Mouse (Mus musculus) left cerebral cortex, postnatal 25 days (tissue): Measurements from ENCODE around the gene Itpr2. TPM values are rescaled to one million over a fixed set of nuclear protein-coding genes. Genes with fewer than 3 reads are reported as not detected.

Experiments
- DNase-seq, 2 experiments: peaks; one replicate each; pipeline ENCODE4 v3.0.0; 2022; ENCODE audit warnings: low spot score in 2 of 2, mixed read lengths in 1 of 2
- intact Hi-C: fragments of 180-260 bp; cut with DNase I; formaldehyde crosslinking; loops from one replicate; pipeline ENCODE4 v1.15.1; 2025
- total RNA-seq, 2 experiments: library from RNA; stranded (reverse); gene quantifications; 2 replicates each; pipeline ENCODE4 v1.2.3; 2021

Itpr2 gene
- 10 to 100 TPM; 12.0 to 16.1 TPM for total RNA-seq

GRCm38 (mm10) chr6:146501866-146502804 lies at the start of gene Itpr2:
Itpr2 (minus strand) TSS chr6:146502223.
- peak; percentile 63 to 64 for DNase-seq
- intact Hi-C loops, result loop anchor here (5.0 kb wide), 2 partner anchors 75 to 90 kb away; partner anchors contain the start of genes Fgfr1op2 and Ints13

- intact Hi-C loops, result no loop called here
- DNase-seq, result no peak
These were observed 49.3 kb upstream of the Itpr2 start for GRCm38 (mm10) chr6:146551326-146551725.

GRCm38 (mm10) chr6:146550421-146550820 lies 48.4 kb upstream of the Itpr2 start:
- intact Hi-C loops, result no loop called here
- DNase-seq, result no peak

GRCm38 (mm10) chr6:146545289-146545865 lies 43.4 kb upstream of the Itpr2 start:
- DNase-seq, result no peak
- intact Hi-C loops, result no loop called here

- no peak for DNase-seq
- intact Hi-C loops, result no loop called here
These were observed 42.6 kb upstream of the Itpr2 start for GRCm38 (mm10) chr6:146544622-146545021.

- DNase-seq, result no peak
- intact Hi-C loops, result no loop called here
These were observed 38.4 kb upstream of the Itpr2 start for GRCm38 (mm10) chr6:146540386-146540785.

GRCm38 (mm10) chr6:146538661-146539060 lies 36.6 kb upstream of the Itpr2 start:
- no peak for DNase-seq
- intact Hi-C loops, result no loop called here

- DNase-seq, result no peak
- intact Hi-C loops, result no loop called here
These were observed 36.0 kb upstream of the Itpr2 start for GRCm38 (mm10) chr6:146538071-146538470.

GRCm38 (mm10) chr6:146537111-146537510 lies 35.1 kb upstream of the Itpr2 start:
- no peak for DNase-seq
- intact Hi-C loops, result no loop called here

GRCm38 (mm10) chr6:146535501-146535900 lies 33.5 kb upstream of the Itpr2 start:
- intact Hi-C loops, result no loop called here
- no peak for DNase-seq

- DNase-seq, result no peak
- intact Hi-C loops, result no loop called here
These were observed 31.1 kb upstream of the Itpr2 start for GRCm38 (mm10) chr6:146533146-146533545.

GRCm38 (mm10) chr6:146530769-146531168 lies 28.7 kb upstream of the Itpr2 start:
- intact Hi-C loops, result no loop called here
- DNase-seq, result no peak

GRCm38 (mm10) chr6:146530363-146530762 lies 28.3 kb upstream of the Itpr2 start:
- DNase-seq, result no peak
- intact Hi-C loops, result no loop called here

GRCm38 (mm10) chr6:146527537-146527936 lies 25.5 kb upstream of the Itpr2 start:
- intact Hi-C loops, result no loop called here
- no peak for DNase-seq

GRCm38 (mm10) chr6:146525500-146525899 lies 23.5 kb upstream of the Itpr2 start:
- DNase-seq, result no peak
- intact Hi-C loops, result no loop called here

- no peak for DNase-seq
- intact Hi-C loops, result no loop called here
These were observed 19.6 kb upstream of the Itpr2 start for GRCm38 (mm10) chr6:146521456-146522245.

GRCm38 (mm10) chr6:146519019-146519418 lies 17.0 kb upstream of the Itpr2 start:
- no peak for DNase-seq
- intact Hi-C loops, result no loop called here

GRCm38 (mm10) chr6:146515936-146516335 lies 13.9 kb upstream of the Itpr2 start:
- no peak for DNase-seq
- intact Hi-C loops, result no loop called here

- intact Hi-C loops, result no loop called here
- DNase-seq, result no peak
These were observed 12.5 kb upstream of the Itpr2 start for GRCm38 (mm10) chr6:146514531-146514948.

GRCm38 (mm10) chr6:146513899-146514298 lies 11.9 kb upstream of the Itpr2 start:
- intact Hi-C loops, result no loop called here
- no peak for DNase-seq
